Mouse (Mus musculus): Measurements from ENCODE around the gene Slfn9. TPM values are rescaled to one million over a fixed set of nuclear protein-coding genes. Genes with fewer than 3 reads are reported as not detected.

Gene Slfn9
- total and polyA plus RNA-seq, 3 experiments = 6.4 to 12.4 (median 6.7) TPM

DNA sequence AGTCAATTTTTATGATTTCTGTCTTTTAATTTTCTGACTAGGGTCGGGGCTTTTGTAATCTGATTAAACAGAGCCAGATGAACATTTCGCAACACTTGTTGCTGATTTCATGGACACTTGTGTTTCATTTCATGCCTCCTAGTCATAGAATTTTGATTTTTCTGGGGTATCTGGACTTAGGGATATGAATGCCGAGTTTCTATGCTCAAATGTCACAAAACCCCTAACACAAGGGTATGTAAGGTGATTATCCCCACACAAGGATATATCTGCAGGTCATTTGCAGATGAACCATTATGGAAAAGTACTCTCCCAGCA, 62.0 kb downstream of the Slfn9 start:
- H3K27ac ChIP-seq (ENCODE audit: insufficient read depth, low read depth) = no peak overlapping the region
- TF ChIP-seq USF2 (conservative IDR thresholded peaks at IDR 0.05; ENCODE audit: low read depth, low read length) (no peak), CHD2 (IDR thresholded peaks at IDR 0.05; ENCODE audit: low read length) (no peak), POLR2AphosphoS2 (IDR thresholded peaks at IDR 0.05; ENCODE audit: low read depth, low read length) (no peak), CHD1 (IDR thresholded peaks at IDR 0.05; ENCODE audit: low read depth, low read length) (no peak), MAZ (IDR thresholded peaks at IDR 0.05; ENCODE audit: low read depth, low read length) (no peak), MAX (IDR thresholded peaks at IDR 0.05; ENCODE audit: low read length) (no peak), CTCF (conservative IDR thresholded peaks at IDR 0.05 in 1 of 2, IDR thresholded peaks at IDR 0.05 in 1 of 2; ENCODE audit: low read depth in 2 of 2, low read length in 2 of 2) (no peak), JUN (IDR thresholded peaks at IDR 0.05; ENCODE audit: insufficient read depth, low read depth, low read length) (no peak), NRF1 (IDR thresholded peaks at IDR 0.05; ENCODE audit: low read depth, low read length) (no peak), ZC3H11A (IDR thresholded peaks at IDR 0.05; ENCODE audit: low read depth, low read length) (no peak), POLR2A (IDR thresholded peaks at IDR 0.05; ENCODE audit: low read depth, low read length) (no peak), SMC3 (IDR thresholded peaks at IDR 0.05; ENCODE audit: low read depth, low read length) (no peak), ELF1 (IDR thresholded peaks at IDR 0.05; ENCODE audit: low read depth, low read length) (no peak), BHLHE40 (IDR thresholded peaks at IDR 0.05; ENCODE audit: low read depth, low read length) (no peak)
- peaks cover 4% of the 10 kb centered on the region for H3K27me3 ChIP-seq (replicated peaks)
- H3K79me2 ChIP-seq (replicated peaks; ENCODE audit: control insufficient read depth, extremely low read depth, insufficient read depth, poor library complexity, severe bottlenecking) = no peaks in the 10 kb centered on the region
- no peak overlapping the region for H3K9ac ChIP-seq (ENCODE audit: insufficient read depth, low read depth)
- H3K4me1 ChIP-seq (ENCODE audit: control insufficient read depth in 1 of 2, insufficient read depth in 2 of 2) = no peaks in the 10 kb centered on the region
- in situ Hi-C loops (cut with MboI; ENCODE audit: low pct_ligation_motif_present, low pct_unique_long_range_greater_than_20kb, low sequenced_read_pairs) (no loop called here), dilution Hi-C loops (cut with MboI; ENCODE audit: extremely low pct_ligation_motif_present, extremely low pct_unique_long_range_greater_than_20kb, low sequenced_read_pairs) (no loop called here)
- no peaks in the 10 kb centered on the region for H3K36me3 ChIP-seq (replicated peaks in 1 of 2; ENCODE audit: control insufficient read depth in 1 of 2, insufficient read depth in 1 of 2, low read length in 1 of 2)
- H3K9me3 ChIP-seq (replicated peaks; ENCODE audit: low read length) = peaks cover 44% of the 10 kb centered on the region
- H3K4me3 ChIP-seq (replicated peaks in 1 of 3; ENCODE audit: low read depth in 2 of 3, low read length in 2 of 3, poor library complexity in 1 of 3) = no peak overlapping the region
- no peak overlapping the region for H3K4me2 ChIP-seq (ENCODE audit: insufficient read depth, low read depth, poor library complexity, severe bottlenecking)
- no peak for DNase-seq (ENCODE audit: extremely low read depth)

DNA sequence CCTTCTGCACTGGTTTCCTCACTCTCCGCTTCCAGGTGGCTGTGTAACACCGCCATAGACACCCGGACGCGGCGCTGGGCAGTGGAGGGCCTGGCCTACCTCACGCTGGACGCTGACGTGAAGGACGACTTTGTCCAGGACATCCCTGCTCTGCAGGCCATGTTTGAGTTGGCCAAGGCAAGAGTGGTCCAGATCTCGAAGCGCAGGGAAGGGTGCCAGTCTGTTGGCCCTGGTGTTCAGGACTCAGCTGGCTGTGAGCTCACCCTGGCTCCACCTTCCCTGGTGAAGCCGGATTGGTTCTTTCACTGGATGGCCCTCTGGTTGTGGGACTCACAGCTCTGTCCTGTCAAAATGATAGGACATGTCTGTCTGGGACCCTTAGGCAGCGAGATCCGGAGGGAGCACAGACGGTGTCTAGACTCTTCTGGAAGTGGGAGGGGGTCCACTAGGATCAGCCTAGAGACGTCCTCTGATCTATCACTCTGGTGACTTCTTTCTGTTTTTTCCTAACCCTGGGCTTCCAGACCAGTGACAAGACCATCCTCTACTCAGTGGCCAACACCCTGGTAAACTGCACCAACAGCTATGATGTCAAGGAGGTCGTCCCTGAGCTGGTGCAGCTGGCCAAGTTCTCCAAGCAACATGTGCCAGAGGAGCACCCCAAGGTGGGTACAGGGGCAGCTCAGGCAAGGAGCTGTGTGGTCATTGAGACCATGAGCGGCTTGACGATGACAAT, 62.6 kb downstream of the Slfn9 start:
- H3K27me3 ChIP-seq (replicated peaks) = no peaks in the 10 kb centered on the region
- no peaks in the 10 kb centered on the region for H3K36me3 ChIP-seq (replicated peaks in 1 of 2; ENCODE audit: control insufficient read depth in 1 of 2, insufficient read depth in 1 of 2, low read length in 1 of 2)
- dilution Hi-C loops (cut with MboI; ENCODE audit: extremely low pct_ligation_motif_present, extremely low pct_unique_long_range_greater_than_20kb, low sequenced_read_pairs) (no loop called here), in situ Hi-C loops (cut with MboI; ENCODE audit: low pct_ligation_motif_present, low pct_unique_long_range_greater_than_20kb, low sequenced_read_pairs) (no loop called here)
- DNase-seq (ENCODE audit: extremely low read depth) = no peak
- no peak overlapping the region for H3K9ac ChIP-seq (ENCODE audit: insufficient read depth, low read depth)
- H3K4me1 ChIP-seq (ENCODE audit: control insufficient read depth in 1 of 2, insufficient read depth in 2 of 2) = no peaks in the 10 kb centered on the region
- H3K79me2 ChIP-seq (replicated peaks; ENCODE audit: control insufficient read depth, extremely low read depth, insufficient read depth, poor library complexity, severe bottlenecking) = no peaks in the 10 kb centered on the region
- H3K4me2 ChIP-seq (ENCODE audit: insufficient read depth, low read depth, poor library complexity, severe bottlenecking) = no peak overlapping the region
- H3K27ac ChIP-seq (ENCODE audit: insufficient read depth, low read depth) = no peak overlapping the region
- H3K9me3 ChIP-seq (replicated peaks; ENCODE audit: low read length) = peaks cover 40% of the 10 kb centered on the region
- H3K4me3 ChIP-seq (replicated peaks in 1 of 3; ENCODE audit: low read depth in 2 of 3, low read length in 2 of 3, poor library complexity in 1 of 3) = no peak overlapping the region
- TF ChIP-seq ZNF384 (IDR thresholded peaks at IDR 0.05; ENCODE audit: low read depth, low read length) = no peak
- no peak for TF ChIP-seq ELF1 (IDR thresholded peaks at IDR 0.05; ENCODE audit: low read depth, low read length)
- TF ChIP-seq UBTF (IDR thresholded peaks at IDR 0.05; ENCODE audit: low read depth, low read length) = no peak
- TF ChIP-seq ZC3H11A (IDR thresholded peaks at IDR 0.05; ENCODE audit: low read depth, low read length) = no peak
- TF ChIP-seq E2F4 (IDR thresholded peaks at IDR 0.05; ENCODE audit: insufficient replicate concordance, low read depth, low read length) = no peak
- TF ChIP-seq RAD21 (IDR thresholded peaks at IDR 0.05; ENCODE audit: low read depth, low read length) = no peak
- no peak for TF ChIP-seq SMC3 (IDR thresholded peaks at IDR 0.05; ENCODE audit: low read depth, low read length)
- no peak for TF ChIP-seq ZKSCAN1 (IDR thresholded peaks at IDR 0.05; ENCODE audit: borderline replicate concordance, low read depth, low read length)
- no peak for TF ChIP-seq NELFE (IDR thresholded peaks at IDR 0.05; ENCODE audit: low read depth, low read length)
- no peak for TF ChIP-seq ZMIZ1 (IDR thresholded peaks at IDR 0.05; ENCODE audit: low read depth, low read length)
- TF ChIP-seq RCOR1 (conservative IDR thresholded peaks at IDR 0.05; ENCODE audit: low read depth, low read length) = no peak
- TF ChIP-seq NRF1 (IDR thresholded peaks at IDR 0.05; ENCODE audit: low read depth, low read length) = no peak
- no peak for TF ChIP-seq HCFC1 (IDR thresholded peaks at IDR 0.05; ENCODE audit: low read depth, low read length)
- TF ChIP-seq KAT2A (IDR thresholded peaks at IDR 0.05; ENCODE audit: insufficient replicate concordance, low read length) = no peak
- no peak for TF ChIP-seq SIN3A (IDR thresholded peaks at IDR 0.05; ENCODE audit: low read length)
- TF ChIP-seq BHLHE40 (IDR thresholded peaks at IDR 0.05; ENCODE audit: low read depth, low read length) = no peak
- no peak for TF ChIP-seq USF2 (conservative IDR thresholded peaks at IDR 0.05; ENCODE audit: low read depth, low read length)
- no peak for TF ChIP-seq CHD1 (IDR thresholded peaks at IDR 0.05; ENCODE audit: low read depth, low read length)
- TF ChIP-seq JUND (conservative IDR thresholded peaks at IDR 0.05; ENCODE audit: low read depth, low read length) = no peak
- no peak for TF ChIP-seq POLR2A (IDR thresholded peaks at IDR 0.05; ENCODE audit: low read depth, low read length)

All from CH12.LX (cell line).